Mouse (Mus musculus) heart, adult 18-20 months (tissue): ENCODE data around the gene Cd46. TPM values are rescaled to one million over a fixed set of nuclear protein-coding genes. Genes with fewer than 3 reads are reported as not detected.

Source experiments
- microRNA-seq, 2 experiments: library from miRNA; unstranded; fragments of <30 nt; microRNA quantifications; one replicate each; pipeline ENCODE4 v1.2.0; 2022
- total RNA-seq, 2 experiments: library from RNA; stranded (reverse); gene quantifications; 2 replicates each; pipeline ENCODE4 v1.2.3; 2021

The Cd46 gene
- total RNA-seq, 2 experiments from 2014 or later = 0.57 to 0.65 TPM

Small RNAs within 50 kb of the gene (microRNA-seq; reads per million reads assigned to microRNA genes)
- 36.4 to 44.3 reads per million in 2 experiments for gene Mir29b-2
- gene Mir29c = 1,350 to 1,527 reads per million in 2 experiments

Other genes with a start within 250 kb of the Cd46 start
- 10 to 100 TPM; 76.1 to 78.5 TPM for gene Cd34, start 153.4 kb downstream of the Cd46 start, total RNA-seq
- gene Cr1l, start 39.3 kb upstream of the Cd46 start, total RNA-seq = 10 to 100 TPM; 63.6 to 73.5 TPM
- 1 to 10 TPM in 1 of 2 experiments, under 1 TPM in 1; 0.67 to 5.6 TPM for gene Cr2, start 84.5 kb upstream of the Cd46 start, total RNA-seq